Mouse (Mus musculus) layer of hippocampus, adult 9-11 months (tissue): Measurements from ENCODE around the gene Trim44.

Experiments
- DNase-seq: peaks from one replicate; pipeline ENCODE4 v3.0.0; 2022

Trim44 gene

GRCm38 (mm10) chr2:102407363-102408184, at the start of gene Trim44:
TSS of gene Trim44 (minus strand) at chr2:102407828.
- no peak for DNase-seq

- DNase-seq = no peak
These were observed 47.5 kb upstream of the Trim44 start for GRCm38 (mm10) chr2:102455126-102455525.

- no peak for DNase-seq
These were observed 45.8 kb upstream of the Trim44 start for GRCm38 (mm10) chr2:102453447-102453846.

GRCm38 (mm10) chr2:102451671-102452549, 44.3 kb upstream of the Trim44 start, which contains the start of gene Fjx1:
TSS of gene Fjx1 (minus strand) at chr2:102452499.
- DNase-seq = peak; percentile 35

- peak; percentile 17 for DNase-seq
These were observed 43.4 kb upstream of the Trim44 start for GRCm38 (mm10) chr2:102450761-102451670.

- DNase-seq = peak; percentile 50
These were observed 42.7 kb upstream of the Trim44 start for GRCm38 (mm10) chr2:102450248-102450760.

GRCm38 (mm10) chr2:102449630-102450247, 42.1 kb upstream of the Trim44 start:
- DNase-seq = no peak

- no peak for DNase-seq
These were observed 41.4 kb upstream of the Trim44 start for GRCm38 (mm10) chr2:102449056-102449455.

GRCm38 (mm10) chr2:102447831-102448230, 40.2 kb upstream of the Trim44 start:
- no peak for DNase-seq

- no peak for DNase-seq
These were observed 39.2 kb upstream of the Trim44 start for GRCm38 (mm10) chr2:102446851-102447250.

- no peak for DNase-seq
These were observed 29.9 kb upstream of the Trim44 start for GRCm38 (mm10) chr2:102437357-102438030.

- DNase-seq = no peak
These were observed 26.3 kb upstream of the Trim44 start for GRCm38 (mm10) chr2:102433879-102434278.

GRCm38 (mm10) chr2:102431084-102431483, 23.5 kb upstream of the Trim44 start:
- no peak for DNase-seq

- DNase-seq = no peak
These were observed 20.3 kb upstream of the Trim44 start for GRCm38 (mm10) chr2:102427974-102428373.

GRCm38 (mm10) chr2:102426434-102426833, 18.8 kb upstream of the Trim44 start:
- DNase-seq = no peak

- DNase-seq = no peak
These were observed 8.6 kb upstream of the Trim44 start for GRCm38 (mm10) chr2:102416149-102416743.

- DNase-seq = no peak
These were observed 5.1 kb upstream of the Trim44 start for GRCm38 (mm10) chr2:102412738-102413137.

GRCm38 (mm10) chr2:102410615-102411014, 3.0 kb upstream of the Trim44 start:
- no peak for DNase-seq

GRCm38 (mm10) chr2:102409741-102410140, 2.1 kb upstream of the Trim44 start:
- no peak for DNase-seq
